Mouse (Mus musculus) right cerebral cortex, adult 2 months (tissue): ENCODE data around the gene Olfr1420.
"Not testable (repeated sequence)": the region's sequence is repeated elsewhere in the genome, so short reads cannot be mapped to it uniquely, and the experiment has no call there.

ENCODE experiments used
- DNase-seq, 2 experiments: peaks; one replicate each; pipeline ENCODE4 v3.0.0; 2021 to 2022; ENCODE audit warnings: low spot score in 2 of 2

Olfr1420 gene

GRCm38 (mm10) chr19:11886265-11886664, at the start of gene Olfr1420:
Olfr1420 (plus strand) TSS chr19:11886565.
- no peak for DNase-seq

GRCm38 (mm10) chr19:11839119-11839518, 47.2 kb upstream of the Olfr1420 start, which contains the start of gene Olfr1417:
Olfr1417 (minus strand) TSS chr19:11839219.
- DNase-seq = no peak

GRCm38 (mm10) chr19:11846333-11846732, 40.0 kb upstream of the Olfr1420 start:
- no peak for DNase-seq

- no peak for DNase-seq
Observed at GRCm38 (mm10) chr19:11852652-11853051, 33.7 kb upstream of the Olfr1420 start.

- no peak for DNase-seq
Observed at GRCm38 (mm10) chr19:11854821-11855220, 31.5 kb upstream of the Olfr1420 start.

GRCm38 (mm10) chr19:11856506-11856905, 29.9 kb upstream of the Olfr1420 start:
- DNase-seq = no peak

- no peak for DNase-seq
Observed at GRCm38 (mm10) chr19:11860966-11861365, 25.4 kb upstream of the Olfr1420 start, which contains the start of gene Olfr1418. Olfr1418 (minus strand) TSS chr19:11861066.

GRCm38 (mm10) chr19:11867837-11868236, 18.5 kb upstream of the Olfr1420 start:
- no peak for DNase-seq

- DNase-seq = no peak
Observed at GRCm38 (mm10) chr19:11875006-11875405, 11.4 kb upstream of the Olfr1420 start, which contains the start of gene Olfr1419. Olfr1419 (minus strand) TSS chr19:11875106.

- DNase-seq = not testable (repeated sequence)
Observed at GRCm38 (mm10) chr19:11878404-11878803, 8.0 kb upstream of the Olfr1420 start.

GRCm38 (mm10) chr19:11911021-11911420, 24.7 kb downstream of the Olfr1420 start:
- DNase-seq = no peak

- DNase-seq = no peak
Observed at GRCm38 (mm10) chr19:11911603-11912002, 25.2 kb downstream of the Olfr1420 start.

GRCm38 (mm10) chr19:11912037-11912532, 25.7 kb downstream of the Olfr1420 start, which contains the start of gene Patl1:
Patl1 (plus strand) TSS chr19:11912399.
- peak; percentile 97 to 99 for DNase-seq

GRCm38 (mm10) chr19:11912533-11913121, 26.3 kb downstream of the Olfr1420 start:
- peak; percentile 10 to 22 for DNase-seq

GRCm38 (mm10) chr19:11915804-11916203, 29.4 kb downstream of the Olfr1420 start:
- DNase-seq = no peak

GRCm38 (mm10) chr19:11922068-11922467, 35.7 kb downstream of the Olfr1420 start:
- no peak for DNase-seq

GRCm38 (mm10) chr19:11922515-11922914, 36.1 kb downstream of the Olfr1420 start:
- not testable (repeated sequence) for DNase-seq

GRCm38 (mm10) chr19:11926380-11926779, 40.0 kb downstream of the Olfr1420 start:
- DNase-seq = no peak

- DNase-seq = no peak
Observed at GRCm38 (mm10) chr19:11928025-11928748, 41.8 kb downstream of the Olfr1420 start.

GRCm38 (mm10) chr19:11946460-11946859, 60.1 kb downstream of the Olfr1420 start:
- not testable (repeated sequence) for DNase-seq
